Mouse (Mus musculus) kidney, adult 2 months (tissue): ENCODE results near the gene Pcf11. TPM values are rescaled to one million over a fixed set of nuclear protein-coding genes. Genes with fewer than 3 reads are reported as not detected.

Experiments
- DNase-seq: peaks from one replicate; pipeline ENCODE4 v3.0.0; 2021
- H3K27ac ChIP-seq: fragments of 200-500 bp; 2 replicates; pipeline ENCODE4 v1.5.1; 2012; ENCODE audit warnings: low read depth, low read length, control low read depth, inconsistent platforms; ENCODE audit not compliant: insufficient read depth
- H3K27me3 ChIP-seq: fragments of 200-500 bp; replicated peaks from 2 replicates; pipeline ENCODE4 v1.6.1; 2012; ENCODE audit warnings: mild to moderate bottlenecking, moderate library complexity, low read length, inconsistent platforms; ENCODE audit not compliant: control insufficient read depth, insufficient read depth
- H3K36me3 ChIP-seq: fragments of 200-500 bp; 2 replicates; pipeline ENCODE4 v1.6.1; 2012; ENCODE audit warnings: mild to moderate bottlenecking, moderate library complexity, low read length, inconsistent platforms; ENCODE audit not compliant: control insufficient read depth, insufficient read depth
- H3K4me1 ChIP-seq: fragments of 200-500 bp; 2 replicates; pipeline ENCODE4 v1.6.1; 2011; ENCODE audit warnings: low read length; ENCODE audit not compliant: control insufficient read depth, insufficient read depth
- H3K4me3 ChIP-seq: fragments of 200-500 bp; 2 replicates; pipeline ENCODE4 v1.5.1; 2011; ENCODE audit warnings: mild to moderate bottlenecking, low read depth, low read length, control low read depth; ENCODE audit not compliant: insufficient read depth
- CTCF ChIP-seq: fragments of 200-500 bp; conservative IDR thresholded peaks from 2 replicates; pipeline ENCODE4 v1.5.1; 2011; ENCODE audit warnings: low read depth, mild to moderate bottlenecking, control low read depth, low read length, moderate library complexity, mixed read lengths; ENCODE audit not compliant: insufficient read depth, insufficient read length
- POLR2A ChIP-seq: fragments of 200-500 bp; IDR thresholded peaks from one replicate; pipeline ENCODE4 v1.6.1; 2011; ENCODE audit warnings: low read depth, low read length, control low read depth
- WGBS: fragments of 180-500 bp; shearing (Covaris S2); methylation state at CpG from one replicate; pipeline ENCODE4 v1.1.7; 2018; 5-methylcytosine and 5-hydroxymethylcytosine counted together
- polyA plus RNA-seq: library from polyadenylated mRNA; depleted of rRNA; stranded (reverse); fragments of >200 nt; gene quantifications from 2 replicates; pipeline ENCODE4 v1.2.3, GENCODE M21; 2012; rRNA removed

The Pcf11 gene
- polyA plus RNA-seq, 1 experiment, result 15.5 TPM

DNA sequence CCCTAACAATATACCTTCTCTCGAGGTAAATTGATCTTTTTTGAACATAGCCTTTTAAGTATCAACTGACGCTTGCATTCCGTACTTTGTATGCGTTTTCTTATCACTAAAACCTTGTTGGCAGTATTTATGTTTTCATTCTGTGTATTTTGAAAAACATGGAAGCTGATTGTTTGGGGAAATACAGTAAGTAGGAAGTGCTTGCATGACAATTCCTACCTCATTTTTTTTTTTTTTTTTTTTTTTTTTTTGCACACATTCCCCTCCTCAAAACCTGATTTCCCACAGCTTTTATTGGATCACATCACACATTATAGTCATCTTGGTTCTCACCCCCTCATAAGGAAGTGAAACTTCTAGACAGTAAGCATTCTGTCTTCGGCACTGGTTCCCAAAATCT is 31.7 kb downstream of the Pcf11 start:
- no peak for DNase-seq
- WGBS, result 74% methylated on average over 5 of the region's 5 CpGs
- peaks cover 2% of the 10 kb centered on the region; the same call in 1 of the 2 replicates for H3K36me3 ChIP-seq
- no peak overlapping the region for H3K27ac ChIP-seq
- H3K4me1 ChIP-seq, result peaks cover 5% of the 10 kb centered on the region
- no peak overlapping the region for H3K4me3 ChIP-seq
- no peaks in the 10 kb centered on the region; the same call in 1 of the 2 replicates for H3K27me3 ChIP-seq
- TF ChIP-seq POLR2A (no peak), CTCF (no peak)

DNA sequence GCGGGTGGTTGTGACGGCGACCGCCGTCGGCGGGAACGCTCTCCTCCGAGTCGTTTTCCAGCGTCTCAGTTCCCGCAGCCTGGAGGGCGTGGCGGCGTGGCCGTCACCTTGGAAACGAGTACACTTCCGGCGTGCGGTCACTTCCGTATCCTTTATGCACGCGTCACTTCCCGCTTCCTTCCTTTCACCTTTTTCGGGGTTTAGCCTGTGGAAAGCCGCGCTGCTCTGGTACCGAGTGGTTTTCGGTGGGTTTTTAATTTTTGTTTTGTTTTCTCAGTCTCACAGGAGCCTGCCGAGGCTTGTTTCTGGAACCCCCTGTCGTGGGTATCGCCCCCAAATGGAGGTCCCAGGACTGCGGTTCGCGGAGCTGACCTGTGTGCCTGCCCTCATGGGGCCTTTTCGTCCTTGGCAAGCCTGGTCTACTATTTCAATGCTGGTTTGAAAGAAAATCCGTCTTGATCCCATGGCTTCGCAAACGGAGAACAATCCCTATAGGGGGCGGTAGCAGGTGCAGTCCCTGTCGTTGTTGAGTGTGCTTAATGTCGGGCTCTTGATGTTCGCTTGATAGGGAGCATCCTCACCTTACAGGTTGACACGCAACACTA is 32.6 kb downstream of the Pcf11 start, which contains the start of gene Ankrd42:
Gene Ankrd42 (minus strand): TSS at position 122 of the 605 bp plus-strand sequence.
- Histone ChIP-seq H3K4me3 (peak within 1 kb of the TSS; percentile 65), H3K36me3 (peaks cover 2% of the 10 kb centered on the region; the same call in 1 of the 2 replicates), H3K27ac (peak within 1 kb of the TSS; percentile 79), H3K27me3 (no peaks in the 10 kb centered on the region; the same call in 1 of the 2 replicates), H3K4me1 (peaks cover 5% of the 10 kb centered on the region)
- under 1% methylated on average over 44 of the region's 44 CpGs for WGBS
- DNase-seq, result peak; percentile 96
- TF ChIP-seq POLR2A (no peak), CTCF (no peak)

DNA sequence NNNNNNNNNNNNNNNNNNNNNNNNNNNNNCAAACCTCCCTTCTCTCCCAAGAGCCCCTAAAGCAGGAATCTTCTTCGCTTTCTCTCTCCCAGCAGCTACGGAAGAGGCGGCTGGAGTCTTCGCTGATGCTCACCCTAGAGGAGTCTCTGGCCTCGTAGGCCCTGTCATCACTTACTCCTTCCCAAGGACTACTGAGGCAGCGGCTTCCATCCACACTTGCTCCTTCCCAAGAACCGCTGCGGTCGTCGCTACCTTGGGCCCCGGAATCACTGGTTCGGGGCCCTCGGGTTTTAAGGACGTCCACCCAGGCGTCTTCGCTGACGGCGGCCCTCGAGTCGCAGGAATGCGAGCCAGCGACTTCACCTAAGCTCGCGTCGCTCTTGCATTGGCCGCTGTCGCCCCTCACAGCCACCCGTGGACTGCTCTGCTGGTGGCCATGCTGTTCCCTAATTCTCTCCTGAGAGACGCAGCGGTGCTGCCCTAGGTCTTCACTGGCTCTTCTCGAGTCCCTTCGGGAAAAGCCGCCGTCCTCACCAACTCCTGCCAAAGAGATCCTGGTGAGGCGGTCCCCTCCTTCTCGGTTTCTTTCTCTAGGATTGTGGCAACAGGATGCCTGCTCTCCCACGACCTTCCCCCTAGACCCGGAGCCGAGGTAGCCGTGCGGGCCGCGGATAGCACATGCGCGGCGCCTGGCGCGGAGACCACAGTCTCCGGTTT is 33.3 kb downstream of the Pcf11 start:
- H3K27ac ChIP-seq, result no peak overlapping the region
- no peak for DNase-seq
- 2% methylated on average over 49 of the region's 49 CpGs for WGBS
- TF ChIP-seq CTCF (no peak), POLR2A (no peak)
- peak overlapping the region; percentile 65 for H3K4me3 ChIP-seq
- peaks cover 2% of the 10 kb centered on the region; the same call in 1 of the 2 replicates for H3K36me3 ChIP-seq
- no peaks in the 10 kb centered on the region; the same call in 1 of the 2 replicates for H3K27me3 ChIP-seq
- peaks cover 5% of the 10 kb centered on the region for H3K4me1 ChIP-seq

DNA sequence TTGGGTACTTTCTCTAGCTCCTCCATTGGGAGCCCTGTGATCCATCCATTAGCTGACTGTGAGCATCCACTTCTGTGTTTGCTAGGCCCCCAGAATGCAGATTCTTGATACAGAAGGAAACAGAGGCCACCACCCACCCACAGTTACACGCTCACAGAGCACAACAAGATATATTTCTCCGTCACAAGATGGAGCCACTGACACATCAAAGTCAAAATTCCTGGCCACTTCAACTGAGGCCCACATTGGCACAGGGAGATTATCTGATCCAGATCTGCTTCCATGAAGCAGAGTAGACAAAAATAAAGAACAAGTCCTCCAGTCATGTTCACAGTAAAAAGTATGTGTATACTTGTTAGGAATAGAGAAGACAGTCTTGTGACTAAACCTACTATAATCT is 39.6 kb downstream of the Pcf11 start:
- TF ChIP-seq POLR2A, result no peak
- TF ChIP-seq CTCF, result peak; percentile 48
- WGBS, result 46% methylated on average over 2 of the region's 2 CpGs
- DNase-seq, result peak; percentile 43
- Histone ChIP-seq H3K4me1 (no peaks in the 10 kb centered on the region), H3K27me3 (no peaks in the 10 kb centered on the region), H3K4me3 (no peak overlapping the region), H3K36me3 (no peaks in the 10 kb centered on the region), H3K27ac (no peak overlapping the region)

DNA sequence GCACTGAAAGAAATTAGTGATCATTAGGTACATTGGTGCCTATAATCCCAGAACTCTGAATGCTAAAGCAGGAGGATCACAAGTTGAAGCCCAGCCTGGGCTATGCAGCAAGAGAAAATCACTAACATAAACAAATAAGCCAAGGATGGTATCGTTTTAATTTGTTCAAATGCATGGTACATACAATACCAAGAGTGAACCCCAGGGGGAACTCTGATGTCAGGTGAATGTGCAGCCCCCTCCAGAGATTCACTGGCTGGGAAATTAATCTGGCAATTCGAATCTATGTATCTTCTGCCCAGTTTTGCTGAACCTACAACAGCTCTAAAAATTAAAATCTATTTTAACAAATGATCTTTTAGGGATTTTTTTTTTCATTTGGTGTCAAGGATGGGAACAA is 45.2 kb downstream of the Pcf11 start:
- WGBS, result 28% methylated on average over 2 of the region's 2 CpGs
- H3K36me3 ChIP-seq, result no peaks in the 10 kb centered on the region
- DNase-seq, result no peak
- no peaks in the 10 kb centered on the region for H3K27me3 ChIP-seq
- H3K27ac ChIP-seq, result no peak overlapping the region
- H3K4me1 ChIP-seq, result no peaks in the 10 kb centered on the region
- TF ChIP-seq CTCF, result no peak
- no peak for TF ChIP-seq POLR2A
- H3K4me3 ChIP-seq, result no peak overlapping the region

DNA sequence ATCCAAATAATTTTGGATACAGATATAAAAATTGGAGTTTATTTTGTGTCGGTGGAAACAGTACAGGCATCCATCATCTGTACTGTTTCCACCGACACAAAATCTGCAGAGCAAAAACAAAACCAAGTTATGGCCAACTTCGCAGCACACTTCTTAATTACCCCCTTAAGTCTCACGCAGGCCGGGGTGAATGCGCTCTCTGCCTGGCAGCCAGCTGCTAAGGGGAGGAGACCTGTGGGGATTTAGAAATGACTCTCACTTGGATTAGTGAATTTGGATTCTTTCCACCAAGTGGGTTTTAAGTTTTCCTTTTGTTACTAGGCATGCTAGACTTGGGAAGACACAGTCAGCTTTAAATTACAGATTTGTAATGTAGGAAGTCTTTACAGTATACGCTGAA is 58.9 kb downstream of the Pcf11 start:
- no peaks in the 10 kb centered on the region for H3K27me3 ChIP-seq
- H3K4me3 ChIP-seq, result no peak overlapping the region
- WGBS, result 77% methylated on average over 7 of the region's 7 CpGs
- no peak for TF ChIP-seq POLR2A
- no peak for TF ChIP-seq CTCF
- no peaks in the 10 kb centered on the region for H3K36me3 ChIP-seq
- no peak for DNase-seq
- H3K4me1 ChIP-seq, result no peaks in the 10 kb centered on the region
- no peak overlapping the region for H3K27ac ChIP-seq

DNA sequence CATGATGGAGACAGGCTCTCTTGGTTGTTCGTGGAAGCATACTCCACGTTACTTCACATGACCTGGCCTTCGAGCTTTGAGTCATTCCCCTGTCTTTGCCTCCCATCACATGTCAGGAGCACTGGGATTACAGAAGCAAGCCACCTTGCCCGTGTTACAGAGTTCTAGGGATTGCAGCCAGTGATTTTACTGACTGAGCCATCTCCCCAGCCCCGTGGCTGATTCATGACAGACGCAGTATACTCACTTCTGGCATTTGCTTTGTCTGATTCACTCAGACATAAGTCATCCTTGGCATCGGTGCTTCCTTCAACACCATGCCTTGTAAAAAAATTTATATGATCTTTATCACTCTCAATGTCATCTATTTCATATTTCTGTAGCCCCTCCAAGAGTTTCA is 64.8 kb downstream of the Pcf11 start:
- no peak for DNase-seq
- no peak overlapping the region for H3K4me3 ChIP-seq
- 92% methylated on average over 7 of the region's 7 CpGs for WGBS
- TF ChIP-seq CTCF, result no peak
- no peak for TF ChIP-seq POLR2A
- H3K4me1 ChIP-seq, result no peaks in the 10 kb centered on the region
- no peak overlapping the region for H3K27ac ChIP-seq
- no peaks in the 10 kb centered on the region for H3K36me3 ChIP-seq
- no peaks in the 10 kb centered on the region for H3K27me3 ChIP-seq

Other genes starting within 250 kb of the Pcf11 start
- 8.3 and 11.8 TPM in 2 replicates for gene Ccdc90b, start 108.8 kb downstream of the Pcf11 start, polyA plus RNA-seq
- gene Ankrd42, start 32.8 kb downstream of the Pcf11 start, polyA plus RNA-seq, result 2.3 TPM in 2 replicates
- gene Rab30, start 71.7 kb upstream of the Pcf11 start, polyA plus RNA-seq, result 1.0 and 1.3 TPM in 2 replicates
- 0.06 and 0.08 TPM in 2 replicates for gene Ddias, start 204.3 kb upstream of the Pcf11 start, polyA plus RNA-seq
- gene Prcp, start 204.5 kb upstream of the Pcf11 start, polyA plus RNA-seq, result 37.2 TPM in 2 replicates